Mouse (Mus musculus) E14TG2a.4 (cell line): Measurements from ENCODE around the gene Acox2.
"Not testable (repeated sequence)": the region's sequence is repeated elsewhere in the genome, so short reads cannot be mapped to it uniquely, and the experiment has no call there.

Source experiments
- H3K27me3 ChIP-seq: 2 replicates; pipeline ENCODE4 v1.6.1; 2014; ENCODE audit warnings: low read length, control low read depth; ENCODE audit not compliant: insufficient read depth
- H3K36me3 ChIP-seq: 2 replicates; pipeline ENCODE4 v1.6.1; 2014; ENCODE audit warnings: low read length, control low read depth; ENCODE audit not compliant: insufficient read depth
- H3K4me1 ChIP-seq: replicated peaks from 2 replicates; pipeline ENCODE4 v1.6.1; 2014; ENCODE audit warnings: low read depth, low read length, control low read depth
- H3K4me3 ChIP-seq: replicated peaks from 2 replicates; pipeline ENCODE4 v1.5.1; 2014; ENCODE audit warnings: mild to moderate bottlenecking, low read length
- H3K9me3 ChIP-seq: 2 replicates; pipeline ENCODE4 v1.6.1; 2014; ENCODE audit warnings: low read length, control low read depth
- CTCF ChIP-seq: conservative IDR thresholded peaks from 2 replicates; pipeline ENCODE4 v1.5.1; 2014; ENCODE audit warnings: low read length
- NANOG ChIP-seq: IDR thresholded peaks from 2 replicates; pipeline ENCODE4 v1.6.1; 2014; ENCODE audit warnings: borderline replicate concordance, low read length, mixed read lengths
- POU5F1 ChIP-seq: IDR thresholded peaks from 2 replicates; pipeline ENCODE4 v1.6.1; 2014; ENCODE audit warnings: low read length, borderline replicate concordance

Acox2 gene

GRCm38 (mm10) chr14:8259166-8259565, at the start of gene Acox2:
Gene Acox2 (minus strand): TSS chr14:8259353.
- H3K4me3 ChIP-seq = no peak within 1 kb of the TSS
- H3K27me3 ChIP-seq = peaks cover 9% of the 10 kb centered on the region; the same call in 1 of the 2 replicates
- no peaks in the 10 kb centered on the region for H3K4me1 ChIP-seq
- no peaks in the 10 kb centered on the region for H3K9me3 ChIP-seq
- no peaks in the 10 kb centered on the region for H3K36me3 ChIP-seq
- TF ChIP-seq NANOG (no peak), POU5F1 (no peak), CTCF (no peak)

- Histone ChIP-seq H3K4me3 (no peak overlapping the region), H3K9me3 (no peaks in the 10 kb centered on the region), H3K27me3 (peaks cover 57% of the 10 kb centered on the region), H3K4me1 (peaks cover 12% of the 10 kb centered on the region), H3K36me3 (no peaks in the 10 kb centered on the region)
- TF ChIP-seq CTCF (no peak), NANOG (no peak), POU5F1 (no peak)
These were observed 49.5 kb upstream of the Acox2 start for GRCm38 (mm10) chr14:8308650-8309049.

- Histone ChIP-seq H3K36me3 (no peaks in the 10 kb centered on the region), H3K4me1 (peaks cover 10% of the 10 kb centered on the region), H3K9me3 (no peaks in the 10 kb centered on the region), H3K4me3 (no peak overlapping the region), H3K27me3 (peaks cover 46% of the 10 kb centered on the region)
- no peak for TF ChIP-seq POU5F1
- no peak for TF ChIP-seq CTCF
- TF ChIP-seq NANOG = no peak
These were observed 47.7 kb upstream of the Acox2 start for GRCm38 (mm10) chr14:8306884-8307283.

- peaks cover 30% of the 10 kb centered on the region for H3K27me3 ChIP-seq
- no peaks in the 10 kb centered on the region for H3K9me3 ChIP-seq
- no peak for TF ChIP-seq CTCF
- no peak for TF ChIP-seq NANOG
- TF ChIP-seq POU5F1 = no peak
- peaks cover 9% of the 10 kb centered on the region for H3K4me1 ChIP-seq
- H3K36me3 ChIP-seq = no peaks in the 10 kb centered on the region
- H3K4me3 ChIP-seq = no peak overlapping the region
These were observed 45.9 kb upstream of the Acox2 start for GRCm38 (mm10) chr14:8305014-8305413.

GRCm38 (mm10) chr14:8304082-8304481, 44.9 kb upstream of the Acox2 start:
- TF ChIP-seq CTCF (no peak), NANOG (no peak), POU5F1 (no peak)
- no peak overlapping the region for H3K4me3 ChIP-seq

GRCm38 (mm10) chr14:8302687-8303086, 43.5 kb upstream of the Acox2 start:
- Histone ChIP-seq H3K9me3 (no peaks in the 10 kb centered on the region), H3K36me3 (no peaks in the 10 kb centered on the region), H3K27me3 (peaks cover 20% of the 10 kb centered on the region), H3K4me3 (no peak overlapping the region), H3K4me1 (peaks cover 5% of the 10 kb centered on the region; the same call in 1 of the 2 replicates)
- TF ChIP-seq CTCF (no peak), POU5F1 (no peak), NANOG (no peak)

More at GRCm38 (mm10) chr14:8304082-8304481, 44.9 kb upstream of the Acox2 start:
- H3K4me1 ChIP-seq = peaks cover 5% of the 10 kb centered on the region; the same call in 1 of the 2 replicates
- H3K9me3 ChIP-seq = no peaks in the 10 kb centered on the region
- no peaks in the 10 kb centered on the region for H3K36me3 ChIP-seq
- peaks cover 24% of the 10 kb centered on the region for H3K27me3 ChIP-seq

- peaks cover 6% of the 10 kb centered on the region; the same call in 1 of the 2 replicates for H3K9me3 ChIP-seq
- H3K4me3 ChIP-seq = no peak overlapping the region
- no peak for TF ChIP-seq NANOG
- peak; percentile 81 for TF ChIP-seq CTCF
- no peak for TF ChIP-seq POU5F1
- peaks cover 7% of the 10 kb centered on the region; the same call in 1 of the 2 replicates for H3K27me3 ChIP-seq
- H3K36me3 ChIP-seq = no peaks in the 10 kb centered on the region
- peaks cover 5% of the 10 kb centered on the region; the same call in 1 of the 2 replicates for H3K4me1 ChIP-seq
These were observed 41.1 kb upstream of the Acox2 start for GRCm38 (mm10) chr14:8300281-8300680.

GRCm38 (mm10) chr14:8297889-8298293, 38.7 kb upstream of the Acox2 start:
- Histone ChIP-seq H3K36me3 (no peaks in the 10 kb centered on the region), H3K4me3 (no peak overlapping the region), H3K9me3 (peaks cover 15% of the 10 kb centered on the region), H3K4me1 (peaks cover 5% of the 10 kb centered on the region; the same call in 1 of the 2 replicates), H3K27me3 (peaks cover 7% of the 10 kb centered on the region; the same call in 1 of the 2 replicates)
- TF ChIP-seq NANOG (no peak), CTCF (no peak), POU5F1 (no peak)

- peaks cover 1% of the 10 kb centered on the region; the same call in 1 of the 2 replicates for H3K4me1 ChIP-seq
- TF ChIP-seq NANOG = no peak
- TF ChIP-seq POU5F1 = no peak
- no peak overlapping the region for H3K4me3 ChIP-seq
- H3K36me3 ChIP-seq = no peaks in the 10 kb centered on the region
- 0 out of 2 replicates have a peak, but pooled peaks cover 7% of the 10 kb centered on the region for H3K27me3 ChIP-seq
- H3K9me3 ChIP-seq = peaks cover 30% of the 10 kb centered on the region
These were observed 35.1 kb upstream of the Acox2 start for GRCm38 (mm10) chr14:8294257-8294656.

- not testable (repeated sequence) for H3K27me3 ChIP-seq, H3K36me3 ChIP-seq, H3K4me1 ChIP-seq, H3K4me3 ChIP-seq
- peaks cover 32% of the 10 kb centered on the region for H3K9me3 ChIP-seq
These were observed 27.4 kb upstream of the Acox2 start for GRCm38 (mm10) chr14:8286595-8286994.
